Mouse (Mus musculus) brain, embryonic 14.5 days (tissue): ENCODE results near the gene Atf2. TPM values are rescaled to one million over a fixed set of nuclear protein-coding genes. Genes with fewer than 3 reads are reported as not detected.

ENCODE experiments used
- DNase-seq: peaks from one replicate; pipeline ENCODE4 v3.0.0-alpha.2; 2011; ENCODE audit warnings: low read depth
- CTCF ChIP-seq: fragments of 200-500 bp; IDR thresholded peaks from 2 replicates; pipeline ENCODE4 v1.5.1; 2012; ENCODE audit warnings: inconsistent platforms, mild to moderate bottlenecking, moderate library complexity, borderline replicate concordance; ENCODE audit not compliant: insufficient read depth, insufficient read length; ENCODE audit errors: extremely low read depth
- POLR2A ChIP-seq: fragments of 200-500 bp; IDR thresholded peaks from 2 replicates; pipeline ENCODE4 v1.6.1; 2012; ENCODE audit warnings: mild to moderate bottlenecking, inconsistent platforms, borderline replicate concordance; ENCODE audit not compliant: poor library complexity, insufficient read depth, insufficient read length, severe bottlenecking; ENCODE audit errors: extremely low read depth
- polyA plus RNA-seq: library from polyadenylated mRNA; depleted of rRNA; stranded (reverse); fragments of >200 nt; gene quantifications from 2 replicates; pipeline ENCODE4 v1.2.3, GENCODE M21; 2012; rRNA removed

Gene Atf2
- 31.7 and 59.8 TPM in 2 replicates for polyA plus RNA-seq

DNA sequence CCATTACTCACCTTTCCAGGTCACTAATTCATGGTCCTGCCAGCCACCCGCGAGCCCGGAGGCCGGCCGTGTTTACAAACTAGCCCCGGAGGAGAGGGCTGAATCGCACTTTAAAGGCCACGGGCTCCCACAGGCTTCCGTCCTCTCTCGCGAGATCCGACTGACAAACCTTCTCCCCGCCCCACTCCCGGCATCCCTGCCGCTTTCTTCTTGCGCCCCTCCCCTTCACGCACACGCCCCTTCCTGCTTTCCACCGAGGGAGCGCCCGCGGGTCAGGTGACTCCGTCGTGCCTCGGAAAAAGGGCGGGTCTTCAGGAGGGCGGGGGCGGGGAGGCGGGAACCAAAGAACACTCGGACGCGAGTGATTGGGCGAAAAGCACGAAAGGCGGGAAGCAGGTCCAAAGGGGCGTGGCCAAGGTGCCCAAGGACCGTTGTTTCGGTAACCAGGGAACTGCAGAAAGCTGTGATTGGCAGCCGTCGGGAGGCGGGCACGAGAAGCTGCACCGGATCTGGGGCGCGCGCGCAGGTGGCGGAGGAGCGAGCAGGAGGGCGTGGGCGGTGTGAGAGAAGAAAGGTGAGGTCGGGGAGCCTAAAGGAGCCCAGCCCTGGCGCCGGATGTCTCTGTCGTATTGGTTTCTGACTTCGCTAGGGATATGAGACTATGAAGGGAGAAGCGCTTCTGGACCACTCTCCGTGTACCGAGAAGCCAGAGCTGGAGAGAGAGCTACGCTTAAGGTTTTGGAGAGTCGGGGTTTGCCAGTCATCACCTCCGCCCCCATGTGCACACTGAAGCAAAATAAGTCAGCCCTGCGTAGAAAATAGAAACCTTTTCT is at the start of gene Atf2:
Atf2 (minus strand) TSS at position 176 of the 833 bp plus-strand sequence.
- peak; percentile 100 for DNase-seq
- TF ChIP-seq POLR2A (peak; percentile 94; the same call in 1 of the 2 replicates), CTCF (no peak)

DNA sequence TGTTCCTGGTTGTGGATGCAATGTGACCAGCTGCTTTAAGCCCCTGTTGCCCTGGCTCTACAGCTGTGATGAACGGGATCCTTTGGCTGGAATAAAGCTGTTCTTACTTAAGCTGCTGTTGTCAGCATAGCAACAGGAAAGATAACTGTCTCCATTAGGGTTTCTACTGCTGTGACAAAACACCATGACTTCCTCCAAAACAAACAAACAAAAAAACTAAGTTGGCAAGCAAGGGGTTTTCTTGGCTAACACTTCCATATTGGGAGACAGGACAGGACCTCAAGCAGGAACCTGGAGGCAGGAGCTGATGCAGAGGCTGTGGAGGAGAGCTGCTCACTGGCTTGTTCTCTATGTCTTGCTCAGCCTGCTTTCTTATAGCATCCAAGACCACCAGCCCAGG is 48.8 kb upstream of the Atf2 start:
- no peak for DNase-seq
- TF ChIP-seq POLR2A: no peak
- TF ChIP-seq CTCF: no peak

DNA sequence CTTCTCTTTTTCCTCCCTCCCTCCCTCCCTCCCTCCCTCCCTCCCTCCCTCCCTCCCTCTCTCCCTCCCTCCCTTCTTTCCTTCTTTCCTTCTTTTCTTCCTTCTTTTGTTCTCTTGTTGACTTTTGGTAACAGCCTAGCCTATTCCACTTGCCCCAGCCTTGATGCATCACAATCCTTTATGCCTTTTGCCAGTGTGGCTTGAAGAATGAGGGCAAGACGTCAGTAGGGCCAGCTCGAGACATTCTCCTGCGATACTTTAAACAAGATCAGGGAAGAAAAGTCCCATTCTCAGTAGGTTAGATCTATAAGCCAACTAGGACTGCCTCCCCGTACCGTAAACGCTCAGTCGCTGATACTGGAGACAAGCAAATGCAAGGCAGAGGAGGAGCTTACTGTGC is 48.0 kb upstream of the Atf2 start:
- no peak for DNase-seq
- no peak for TF ChIP-seq POLR2A
- TF ChIP-seq CTCF: no peak

DNA sequence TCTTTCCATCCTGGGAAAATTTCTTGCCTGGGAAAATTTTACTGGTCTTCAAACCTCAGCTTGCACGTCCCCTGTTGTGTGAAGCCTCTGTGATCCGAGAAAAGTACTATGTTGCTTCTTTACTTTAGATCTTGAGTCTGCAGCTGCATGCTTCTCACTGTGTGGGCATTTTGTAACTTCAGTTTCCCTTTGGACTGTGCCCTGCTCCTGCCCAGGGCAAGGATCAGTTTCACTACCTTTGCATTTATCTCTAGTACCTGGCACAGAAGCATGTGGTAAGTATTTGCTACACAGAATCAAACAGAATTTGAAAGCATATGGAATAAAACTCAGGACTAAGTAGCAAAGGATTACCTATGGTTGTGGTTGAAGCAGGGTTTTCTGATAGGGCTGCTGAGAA is 46.5 kb upstream of the Atf2 start:
- DNase-seq: no peak
- TF ChIP-seq CTCF: no peak
- TF ChIP-seq POLR2A: no peak

DNA sequence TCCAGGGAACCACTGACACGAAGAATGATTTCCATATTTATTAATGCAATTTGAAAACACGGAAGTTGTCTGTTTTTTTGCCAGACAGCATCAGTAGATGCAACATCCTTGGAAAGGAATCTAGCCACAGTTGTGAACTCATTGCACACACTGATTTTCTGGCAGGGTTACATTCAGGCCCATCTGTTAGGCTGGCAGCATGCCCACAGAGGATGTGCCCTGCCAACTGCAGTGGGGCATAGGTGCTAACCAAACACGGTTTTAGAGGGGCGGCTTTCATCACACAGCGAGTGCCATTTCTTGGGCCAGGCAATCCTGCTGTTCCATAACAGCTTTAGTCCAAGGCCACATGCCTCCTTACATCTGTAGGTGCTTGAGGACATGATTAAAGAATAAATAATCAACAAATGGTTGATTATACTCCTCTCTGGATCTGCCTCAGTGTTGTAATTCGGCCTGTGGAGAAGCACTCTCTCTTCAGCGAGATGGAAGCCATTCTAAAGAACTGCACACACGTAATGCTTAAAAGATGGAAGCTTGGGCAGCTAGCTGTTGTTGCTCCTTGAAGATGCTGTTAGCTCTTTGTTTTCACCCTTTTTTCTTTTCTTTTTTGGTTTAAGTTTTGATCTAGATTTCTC is 40.4 kb upstream of the Atf2 start:
- TF ChIP-seq CTCF (no peak), POLR2A (no peak)
- DNase-seq: peak; percentile 93

DNA sequence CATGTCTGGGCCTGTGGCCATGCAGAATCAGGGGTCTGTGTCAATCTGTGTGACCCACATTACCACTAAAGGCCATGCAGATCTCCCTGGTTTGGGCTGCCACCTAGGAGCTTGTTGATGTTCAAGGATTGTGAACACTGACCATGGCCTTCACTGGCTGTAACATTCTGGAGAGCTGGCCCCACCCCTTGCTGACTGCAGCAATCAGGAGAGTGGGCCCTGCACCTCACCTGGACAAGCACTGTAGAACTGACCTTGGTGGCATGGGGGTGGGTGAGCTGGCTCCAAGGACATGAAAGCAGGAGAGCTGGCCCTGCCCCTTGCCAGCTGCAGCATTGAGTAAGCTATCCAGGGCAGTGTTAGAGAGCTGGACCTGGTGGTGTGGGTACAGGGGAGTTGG is 35.3 kb upstream of the Atf2 start:
- DNase-seq: no peak
- no peak for TF ChIP-seq CTCF
- no peak for TF ChIP-seq POLR2A

DNA sequence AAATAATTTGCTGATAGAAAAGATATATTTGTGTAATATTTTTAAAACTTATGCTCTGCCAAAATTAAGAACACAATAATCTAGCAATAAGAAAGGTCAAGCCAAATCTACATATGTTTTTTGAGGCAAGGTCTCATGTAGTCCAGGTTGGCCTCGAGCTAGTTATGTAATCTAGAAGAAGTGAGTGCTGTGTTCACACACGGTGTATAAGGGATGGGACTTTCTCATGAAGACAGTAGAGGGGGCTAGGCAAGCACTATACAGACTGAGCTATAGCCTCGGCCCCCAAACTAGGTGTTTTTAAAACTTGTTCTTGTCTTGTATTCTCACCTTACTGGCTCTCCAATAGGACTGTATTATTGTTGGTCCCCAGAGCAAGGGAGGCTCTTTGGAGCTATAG is 33.1 kb upstream of the Atf2 start:
- TF ChIP-seq POLR2A: no peak
- no peak for TF ChIP-seq CTCF
- DNase-seq: peak; percentile 15

DNA sequence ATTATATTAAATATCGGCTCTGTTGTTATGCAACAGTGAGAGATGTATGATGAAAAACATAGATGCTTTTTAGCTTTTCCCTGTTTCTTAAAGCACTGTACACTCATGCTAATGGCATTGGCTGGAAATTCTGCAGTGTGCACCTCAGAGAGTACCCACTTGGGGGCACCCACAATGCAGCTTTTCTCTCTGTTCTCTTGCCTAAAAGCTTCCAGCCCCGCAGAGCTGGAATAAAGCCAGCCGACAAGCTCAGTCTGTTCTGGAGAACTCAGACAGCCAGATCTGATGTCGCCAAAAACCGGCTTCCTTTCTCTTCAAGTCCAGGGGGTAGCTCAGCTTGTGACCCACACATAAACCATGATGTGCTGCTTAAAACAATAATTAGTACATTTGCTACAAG is 32.6 kb upstream of the Atf2 start:
- no peak for TF ChIP-seq POLR2A
- peak; percentile 72; the same call in 1 of the 2 replicates for TF ChIP-seq CTCF
- peak; percentile 97 for DNase-seq

DNA sequence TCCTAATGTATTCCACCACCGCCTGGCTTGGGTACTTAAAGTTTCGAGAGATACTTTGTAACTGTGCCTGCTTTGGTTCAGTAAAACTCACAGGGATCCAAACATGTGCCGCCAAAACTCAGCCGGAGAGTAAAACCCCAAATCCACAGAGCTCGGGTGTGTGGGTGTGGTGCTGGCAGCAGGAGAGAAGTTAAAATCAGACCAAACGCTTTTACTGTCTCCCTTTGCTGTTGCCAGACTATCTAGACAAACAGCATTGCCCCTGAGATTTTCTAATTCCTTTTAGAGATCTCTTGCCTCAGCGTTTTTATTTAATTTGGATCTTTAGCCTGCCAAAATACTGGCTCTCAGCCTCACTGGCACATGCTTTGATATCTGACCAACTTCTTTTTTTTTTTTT is 27.2 kb upstream of the Atf2 start:
- no peak for DNase-seq
- TF ChIP-seq CTCF: no peak
- TF ChIP-seq POLR2A: no peak

DNA sequence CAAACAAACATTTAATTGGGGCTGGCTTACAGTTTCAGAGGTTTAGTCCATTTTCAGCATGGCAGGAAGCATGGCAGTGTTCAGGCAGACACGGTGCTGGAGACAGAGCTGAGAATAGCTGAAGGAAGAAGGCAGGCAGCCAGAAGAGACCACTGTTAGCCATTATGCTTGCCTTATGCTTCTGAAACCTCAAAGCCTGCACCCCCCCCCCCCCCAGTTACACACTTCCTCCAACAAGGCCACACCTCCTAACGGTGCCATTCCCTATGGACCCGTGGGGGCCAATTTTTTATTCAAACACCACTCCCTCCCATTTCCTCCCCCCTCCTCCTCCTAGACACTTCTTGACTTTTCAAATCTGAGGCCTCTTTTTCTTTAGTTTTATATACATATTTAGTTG is 19.8 kb upstream of the Atf2 start:
- TF ChIP-seq POLR2A (no peak), CTCF (no peak)

DNA sequence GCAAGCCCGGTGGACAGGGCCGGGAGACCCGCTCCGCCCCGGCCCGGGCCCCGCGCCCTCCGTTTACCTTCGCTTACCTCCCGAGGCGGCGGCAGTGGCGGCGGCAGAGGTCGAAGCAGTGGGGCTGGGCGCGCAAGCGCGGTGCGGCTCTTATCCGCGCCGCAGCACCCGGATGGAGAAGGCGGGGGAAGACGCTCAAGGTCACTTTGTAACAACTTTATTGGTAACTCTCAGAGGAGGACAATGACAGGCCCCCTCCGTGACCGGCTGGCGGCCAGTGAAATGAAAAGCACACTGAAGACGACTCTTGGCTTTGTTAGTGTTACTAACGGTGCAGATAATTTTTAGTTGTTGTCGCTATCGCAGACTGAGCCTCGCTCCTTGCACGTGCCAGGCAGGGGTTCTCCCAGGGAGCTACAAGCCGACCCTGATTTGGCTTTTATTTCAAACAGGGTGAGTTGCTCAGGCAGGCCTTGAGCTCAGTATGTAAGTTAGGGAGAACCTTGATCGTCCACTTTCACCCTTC is 18.8 kb upstream of the Atf2 start, which contains the start of gene Atp5g3:
Atp5g3 (minus strand) TSS at position 152 of the 526 bp plus-strand sequence.
- peak; percentile 77; the same call in 1 of the 2 replicates for TF ChIP-seq POLR2A
- no peak for TF ChIP-seq CTCF

More for the DNA sequence above, 19.8 kb upstream of the Atf2 start:
- DNase-seq: no peak

DNA sequence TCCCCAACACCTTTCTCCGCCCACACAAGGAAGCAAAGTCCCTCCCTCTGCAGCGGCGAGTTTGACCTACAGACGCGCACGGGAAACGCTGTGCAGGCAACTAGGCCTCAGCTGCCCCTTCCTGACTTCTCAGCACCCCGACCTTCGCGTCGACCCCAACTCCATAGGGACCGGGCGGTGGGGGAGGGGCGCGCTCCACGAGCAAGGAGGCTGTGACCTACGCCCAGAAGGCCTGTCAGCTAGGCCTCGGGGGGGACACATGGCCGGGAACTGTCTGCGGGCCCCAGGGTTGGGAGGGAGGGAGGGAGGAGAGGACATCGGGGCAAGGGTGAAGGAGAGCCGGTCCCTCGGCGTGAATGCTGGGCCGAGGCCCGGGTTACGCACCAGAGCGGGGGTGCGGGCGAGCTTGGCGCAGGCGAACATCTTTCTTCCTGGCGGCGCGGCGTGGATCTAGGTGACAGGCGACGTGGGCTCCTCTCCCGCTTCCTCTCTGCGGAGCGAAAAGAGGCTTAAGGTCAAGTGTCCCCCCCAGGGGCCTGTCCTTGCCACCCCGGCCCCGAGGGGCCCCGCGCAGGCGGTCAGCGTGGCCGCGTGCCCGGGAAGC is 18.2 kb upstream of the Atf2 start:
- peak; percentile 50 for DNase-seq
- TF ChIP-seq POLR2A: no peak
- TF ChIP-seq CTCF: no peak

More for the DNA sequence above, 18.8 kb upstream of the Atf2 start, which contains the start of gene Atp5g3:
- DNase-seq: peak; percentile 97
